Mouse (Mus musculus) thymus, postnatal 10 days (tissue): ENCODE measurements at regions not wholly inside any gene's neighbourhood (a gene's known extent, or its start where the extent isn't known, plus 50 kb on each side); places are given as distances from the start of the nearest gene placed in this dataset.

Source experiments
- DNase-seq, 2 experiments: peaks; one replicate each; pipeline ENCODE4 v3.0.0; 2021; ENCODE audit warnings: low spot score in 2 of 2

- no peak for DNase-seq
Measured at GRCm38 (mm10) chr2:138640654-138641053, 384.3 kb downstream of the Btbd3 start.

GRCm38 (mm10) chr2:138641335-138641734 lies 385.0 kb downstream of the Btbd3 start:
- DNase-seq, result no peak

GRCm38 (mm10) chr2:138648616-138649015 lies 392.3 kb downstream of the Btbd3 start:
- DNase-seq, result no peak

DNA sequence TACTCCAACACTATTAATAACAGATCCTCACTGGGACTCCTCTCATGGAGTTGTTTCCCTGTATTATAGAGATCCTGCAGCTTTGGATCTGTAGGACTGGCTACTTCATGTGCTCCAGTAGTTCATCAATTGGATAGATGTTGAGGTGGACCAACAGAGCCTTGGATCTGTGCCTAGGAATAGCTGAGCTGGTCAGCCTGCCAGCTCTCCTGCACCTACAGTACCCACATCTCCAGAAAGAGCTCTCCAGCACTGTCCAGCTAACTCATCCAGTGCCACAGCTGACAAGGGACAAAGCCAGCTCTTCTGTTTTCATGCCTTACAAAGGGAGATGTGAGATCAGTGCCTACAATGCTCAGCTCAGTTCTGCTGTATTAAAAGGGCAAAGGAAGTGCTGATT lies 403.0 kb downstream of the Btbd3 start:
- no peak for DNase-seq

- DNase-seq, result no peak
Measured at GRCm38 (mm10) chr2:138670307-138670706, 413.9 kb downstream of the Btbd3 start.

DNA sequence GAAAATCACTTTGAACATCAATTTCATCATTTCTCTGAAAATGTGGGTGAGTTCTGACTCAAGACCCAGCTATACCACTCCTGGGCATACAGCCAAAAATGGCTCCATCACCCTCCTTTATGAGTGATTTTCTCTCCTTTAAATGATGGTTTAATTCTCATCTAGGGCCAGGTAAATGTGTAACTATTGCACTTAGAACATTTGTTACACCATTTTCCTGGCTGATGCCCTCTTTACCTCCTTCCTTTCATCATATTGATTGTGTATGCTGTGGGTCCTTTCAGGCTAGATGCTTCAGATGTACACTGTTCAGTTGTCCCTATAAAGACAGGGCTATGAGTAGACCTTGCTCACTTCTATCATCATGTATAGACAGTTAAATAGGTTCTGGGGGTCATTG lies 418.4 kb downstream of the Btbd3 start:
- DNase-seq, result no peak

- DNase-seq, result no peak
Measured at GRCm38 (mm10) chr2:138675229-138676065, 419.1 kb downstream of the Btbd3 start.

- DNase-seq, result no peak
Measured at GRCm38 (mm10) chr2:138688140-138688871, 431.9 kb downstream of the Btbd3 start.

DNA sequence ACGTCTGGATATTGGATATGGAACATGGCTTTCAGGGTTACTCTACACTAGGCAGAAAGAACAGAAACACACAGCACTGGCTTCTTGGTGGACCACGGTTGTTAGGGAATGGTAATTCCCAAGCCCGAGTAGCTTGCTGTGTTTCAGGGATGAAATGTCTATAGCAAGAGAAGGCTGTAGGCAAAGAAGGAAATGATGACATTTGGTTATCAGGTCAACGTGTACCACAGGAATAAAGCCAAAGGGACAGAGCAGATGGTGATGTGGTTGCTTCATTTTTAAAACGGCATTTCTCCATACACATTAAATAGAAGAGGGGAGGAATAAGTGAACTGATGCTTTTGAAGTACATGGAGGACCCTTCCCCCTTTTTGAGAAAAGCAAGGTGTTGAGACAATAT lies 433.1 kb downstream of the Btbd3 start:
- no peak for DNase-seq

DNA sequence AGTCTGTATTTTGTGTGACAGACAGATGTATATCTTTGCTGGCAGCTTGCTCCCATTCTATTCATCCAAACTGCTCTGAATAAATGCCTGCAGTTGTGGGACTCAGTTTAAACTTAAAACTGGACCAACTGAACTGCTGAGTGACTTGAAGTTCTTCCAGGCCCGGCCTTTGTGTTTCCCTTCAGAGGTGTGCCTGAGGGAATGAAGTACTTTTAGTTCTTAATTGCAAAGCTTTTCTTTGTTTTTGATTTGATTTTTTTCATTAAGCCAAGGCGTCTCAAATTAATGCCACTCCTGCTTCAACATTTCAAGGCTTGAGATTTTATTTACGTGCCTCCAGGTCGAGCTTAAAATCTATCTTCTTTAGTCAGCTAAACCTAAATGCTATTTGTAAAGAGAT lies 446.4 kb downstream of the Btbd3 start:
- DNase-seq, result no peak

- DNase-seq, result no peak
Measured at GRCm38 (mm10) chr2:138703943-138704541, 447.7 kb downstream of the Btbd3 start.

DNA sequence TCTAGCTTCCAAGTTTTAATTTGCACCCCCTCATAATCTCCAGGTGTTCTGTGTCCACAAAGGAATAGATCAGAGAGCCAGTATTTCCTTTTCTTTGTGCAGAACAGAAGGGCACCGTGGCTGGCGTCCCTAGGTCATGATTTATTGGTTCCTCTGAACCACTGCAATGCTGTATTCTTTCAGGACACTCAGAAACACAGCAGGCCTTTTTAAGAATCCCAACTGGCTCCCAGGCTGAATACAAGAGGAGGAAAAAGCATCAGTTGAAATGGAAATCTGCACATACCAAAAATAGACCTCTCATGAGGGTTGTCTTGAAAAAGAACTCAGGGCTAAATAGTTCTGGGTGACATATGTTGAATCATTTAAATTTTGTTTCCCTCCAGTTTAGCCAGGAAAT lies 452.4 kb downstream of the Btbd3 start:
- no peak for DNase-seq

- no peak for DNase-seq
Measured at GRCm38 (mm10) chr2:138733846-138734245, 477.5 kb downstream of the Btbd3 start.

- DNase-seq, result no peak
Measured at GRCm38 (mm10) chr2:138744806-138745205, 488.4 kb downstream of the Btbd3 start.

DNA sequence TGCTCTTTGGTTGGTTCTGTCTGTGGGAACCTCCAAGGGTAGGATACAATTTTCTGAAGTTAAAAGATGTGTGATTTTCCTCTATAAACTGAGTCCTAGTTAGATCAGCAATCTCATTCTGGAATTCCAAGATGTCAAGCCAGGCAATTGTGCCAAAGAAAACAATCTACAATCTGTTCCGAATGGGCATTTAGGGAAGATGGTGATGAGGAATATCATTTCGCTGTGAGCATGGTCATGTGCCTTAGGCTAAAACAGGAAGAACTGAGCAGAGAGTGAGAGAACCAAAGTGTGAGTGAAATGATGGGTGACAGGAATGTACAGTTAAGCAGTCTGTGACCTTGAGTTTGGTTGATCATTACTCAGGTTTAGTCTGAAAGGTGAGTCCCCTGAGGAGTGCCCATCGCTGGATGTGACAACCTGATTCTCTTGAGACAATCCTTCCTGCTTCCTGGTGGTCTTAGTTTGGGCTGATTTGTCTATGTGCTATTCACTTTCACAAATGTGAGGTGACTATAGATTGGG lies 504.1 kb downstream of the Btbd3 start:
- DNase-seq, result no peak

DNA sequence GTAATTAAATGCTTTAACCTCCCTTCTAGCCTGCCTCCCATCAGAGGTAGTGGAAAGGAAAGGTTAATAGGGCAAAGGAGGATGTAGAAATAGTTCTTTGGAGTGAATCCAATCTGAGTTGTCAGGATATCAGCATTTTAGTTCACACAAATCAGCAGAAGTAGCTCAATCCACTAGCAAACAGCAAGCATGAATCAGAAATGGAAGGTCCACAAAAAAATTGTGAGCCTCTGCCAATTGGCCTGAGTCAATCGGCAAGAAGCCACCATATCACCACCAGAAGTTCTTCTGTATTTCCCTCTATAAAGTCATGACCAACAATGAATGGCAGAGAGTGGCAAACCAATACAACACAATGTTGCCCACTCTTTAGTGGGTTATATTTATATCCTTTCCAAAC lies 505.0 kb downstream of the Btbd3 start:
- DNase-seq, result no peak

DNA sequence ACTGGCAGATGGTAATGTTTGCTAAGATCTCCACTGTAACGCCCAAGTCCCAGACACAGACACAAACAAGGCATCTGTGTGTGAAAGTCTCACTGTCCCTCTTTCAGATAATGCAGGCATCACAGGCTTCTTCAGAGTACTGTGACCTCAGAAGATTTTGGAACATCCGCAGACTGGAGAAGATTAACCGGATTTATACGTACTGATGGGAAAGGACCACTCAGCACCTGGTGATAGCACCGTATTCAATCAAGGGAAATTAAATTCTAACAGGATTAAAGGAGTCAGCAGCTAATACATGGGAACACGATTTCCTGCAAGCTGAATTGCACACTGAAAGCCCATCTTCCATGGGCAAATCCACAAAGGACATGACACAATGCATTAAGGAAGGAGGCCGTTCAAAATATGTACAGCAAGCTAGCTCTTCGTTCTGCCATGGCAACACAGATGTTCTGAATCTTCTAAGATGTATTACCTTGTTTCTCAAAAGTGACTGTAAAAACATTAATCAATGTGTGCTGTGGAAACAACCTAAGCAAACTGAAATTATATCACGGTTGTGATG lies 510.0 kb downstream of the Btbd3 start:
- DNase-seq, result no peak

GRCm38 (mm10) chr2:138783781-138784180 lies 527.4 kb downstream of the Btbd3 start:
- no peak for DNase-seq

- DNase-seq, result no peak
Measured at GRCm38 (mm10) chr2:138792711-138793450, 536.5 kb downstream of the Btbd3 start.

DNA sequence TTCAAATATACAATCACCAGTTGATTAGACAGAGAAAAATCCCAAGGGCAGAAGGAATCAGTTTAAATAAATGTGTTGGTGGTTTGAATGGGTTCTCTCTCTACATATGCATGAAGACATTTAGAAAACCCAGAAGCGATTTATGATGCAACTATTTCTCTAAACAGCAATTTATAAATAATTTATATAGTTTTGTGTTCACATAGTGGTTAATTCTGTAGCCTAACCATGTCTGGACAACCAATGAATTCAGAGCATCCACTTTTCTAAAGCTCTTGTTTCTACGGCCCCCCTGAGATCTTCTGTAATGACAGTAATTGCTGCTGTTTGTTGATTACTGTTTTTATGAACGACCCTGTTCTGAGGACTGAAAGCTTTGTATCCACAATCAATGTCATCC lies 549.8 kb downstream of the Btbd3 start:
- no peak for DNase-seq

GRCm38 (mm10) chr2:138809767-138810166 lies 553.4 kb downstream of the Btbd3 start:
- no peak for DNase-seq
